Mouse (Mus musculus) heart, adult 9 months (tissue): ENCODE measurements around the gene Nudt4.

ENCODE experiments used
- DNase-seq, 2 experiments: peaks; one replicate each; pipeline ENCODE4 v3.0.0; 2022; ENCODE audit warnings: low spot score in 2 of 2

Nudt4 gene

DNA sequence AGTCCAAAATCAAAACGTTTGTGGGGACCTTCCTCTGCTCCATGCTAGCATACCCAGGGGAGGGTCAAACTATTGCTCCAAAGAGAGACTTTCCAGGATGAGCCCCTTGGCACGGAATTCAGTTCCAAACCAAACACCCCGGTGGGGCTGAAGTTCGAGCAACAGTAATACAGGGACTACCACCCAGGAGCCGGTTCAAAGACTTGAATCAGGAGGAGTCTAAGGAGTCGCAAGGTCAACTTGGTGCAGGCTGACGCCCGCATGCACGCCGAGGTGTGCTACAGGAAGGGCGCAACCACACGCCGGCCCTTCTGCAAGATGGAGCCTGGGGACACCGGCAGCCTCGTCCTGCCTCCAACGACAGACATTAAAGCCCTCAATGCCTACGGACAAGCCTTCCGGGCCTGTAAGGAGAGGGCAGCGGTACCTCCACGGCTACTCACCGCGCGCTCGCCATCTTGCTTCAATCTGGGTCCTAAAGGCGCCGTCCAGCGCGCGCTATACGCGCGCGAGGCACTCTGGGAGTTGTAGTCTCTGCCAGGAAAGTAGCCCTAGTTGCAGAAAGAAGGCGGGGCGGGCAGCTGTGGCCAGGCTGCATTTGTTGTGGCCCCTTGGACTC is 62.4 kb downstream of the Nudt4 start, which contains the start of gene Mrpl42:
Mrpl42 (minus strand) TSS at position 478 of the 619 bp plus-strand sequence.
- peak; percentile 83 to 88 for DNase-seq

DNA sequence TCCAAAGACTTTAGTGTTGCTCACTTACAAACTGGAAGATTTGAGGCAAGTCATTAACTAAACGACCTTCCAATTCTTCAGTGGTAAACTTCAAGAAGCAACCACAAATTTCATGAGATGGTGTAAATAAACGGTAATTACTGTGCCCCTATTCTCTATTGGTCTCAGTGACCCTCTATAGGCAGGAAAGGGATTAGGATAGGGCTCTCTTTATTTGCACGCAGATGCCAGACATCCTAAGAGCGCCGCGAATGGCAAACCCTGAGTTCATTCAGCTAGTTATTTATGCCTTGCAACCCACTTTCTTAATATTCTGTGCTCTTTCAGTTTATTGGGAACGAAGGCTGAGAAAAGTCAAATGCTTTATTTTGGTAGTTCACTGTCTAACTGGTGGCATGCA is 62.9 kb downstream of the Nudt4 start:
- DNase-seq: no peak
